Mouse (Mus musculus) thymus, postnatal 0 days (tissue): ENCODE data around the gene Dapk2. TPM values are rescaled to one million over a fixed set of nuclear protein-coding genes. Genes with fewer than 3 reads are reported as not detected.
"Not testable (repeated sequence)": the region's sequence is repeated elsewhere in the genome, so short reads cannot be mapped to it uniquely, and the experiment has no call there.

ENCODE experiments used
- DNase-seq: peaks from one replicate; pipeline ENCODE4 v3.0.0-alpha.2; 2015; ENCODE audit warnings: low spot score
- polyA plus RNA-seq: library from polyadenylated mRNA; unstranded; fragments of >200 nt; fragmentation: Nextera tagmentation; extraction: Ambion mirVana; gene quantifications from 2 replicates; pipeline ENCODE4 v1.2.1, GENCODE M21; 2015

The Dapk2 gene
- polyA plus RNA-seq, 1 experiment from 2014 or later: 4.7 TPM

- no peak for DNase-seq
Observed at GRCm38 (mm10) chr9:66274657-66275056, 116.6 kb downstream of the Dapk2 start.

- DNase-seq: no peak
Observed at GRCm38 (mm10) chr9:66275267-66275991, 117.4 kb downstream of the Dapk2 start.

GRCm38 (mm10) chr9:66276062-66276461 lies 118.0 kb downstream of the Dapk2 start:
- no peak for DNase-seq

- DNase-seq: no peak
Observed at GRCm38 (mm10) chr9:66276697-66277385, 118.8 kb downstream of the Dapk2 start.

GRCm38 (mm10) chr9:66279647-66280046 lies 121.6 kb downstream of the Dapk2 start:
- DNase-seq: no peak

GRCm38 (mm10) chr9:66280496-66280895 lies 122.5 kb downstream of the Dapk2 start:
- DNase-seq: peak; percentile 80

GRCm38 (mm10) chr9:66281501-66281951 lies 123.5 kb downstream of the Dapk2 start:
- DNase-seq: peak; percentile 85

- DNase-seq: no peak
Observed at GRCm38 (mm10) chr9:66282582-66282981, 124.6 kb downstream of the Dapk2 start.

- peak; percentile 70 for DNase-seq
Observed at GRCm38 (mm10) chr9:66283565-66284203, 125.7 kb downstream of the Dapk2 start.

- DNase-seq: not testable (repeated sequence)
Observed at GRCm38 (mm10) chr9:66285241-66285640, 127.2 kb downstream of the Dapk2 start.

- no peak for DNase-seq
Observed at GRCm38 (mm10) chr9:66285901-66286300, 127.9 kb downstream of the Dapk2 start.

GRCm38 (mm10) chr9:66290727-66291126 lies 132.7 kb downstream of the Dapk2 start:
- no peak for DNase-seq

GRCm38 (mm10) chr9:66293319-66293718 lies 135.3 kb downstream of the Dapk2 start:
- no peak for DNase-seq

- no peak for DNase-seq
Observed at GRCm38 (mm10) chr9:66294227-66294626, 136.2 kb downstream of the Dapk2 start.

GRCm38 (mm10) chr9:66294980-66295410 lies 137.0 kb downstream of the Dapk2 start:
- DNase-seq: no peak

GRCm38 (mm10) chr9:66295577-66296120 lies 137.6 kb downstream of the Dapk2 start:
- DNase-seq: no peak

- DNase-seq: no peak
Observed at GRCm38 (mm10) chr9:66298783-66299182, 140.8 kb downstream of the Dapk2 start.

GRCm38 (mm10) chr9:66300448-66301027 lies 142.5 kb downstream of the Dapk2 start:
- no peak for DNase-seq

GRCm38 (mm10) chr9:66304320-66305090 lies 146.5 kb downstream of the Dapk2 start:
- DNase-seq: no peak
